Mouse (Mus musculus) urinary bladder, postnatal 10 days (tissue): ENCODE measurements around the gene Nfix.

Source experiments
- DNase-seq: peaks from one replicate; pipeline ENCODE4 v3.0.0; 2022; ENCODE audit warnings: low spot score

Nfix gene

GRCm38 (mm10) chr8:84797971-84798370 is 2.2 kb downstream of the Nfix start:
- DNase-seq: no peak

GRCm38 (mm10) chr8:84797256-84797797 is 2.8 kb downstream of the Nfix start:
- DNase-seq: no peak

GRCm38 (mm10) chr8:84794486-84794885 is 5.7 kb downstream of the Nfix start:
- no peak for DNase-seq

- DNase-seq: no peak
Measured at GRCm38 (mm10) chr8:84793791-84794485, 6.2 kb downstream of the Nfix start.

GRCm38 (mm10) chr8:84793134-84793533 is 7.0 kb downstream of the Nfix start:
- no peak for DNase-seq

GRCm38 (mm10) chr8:84792429-84792947 is 7.7 kb downstream of the Nfix start:
- no peak for DNase-seq

- no peak for DNase-seq
Measured at GRCm38 (mm10) chr8:84790537-84790936, 9.6 kb downstream of the Nfix start.

- DNase-seq: no peak
Measured at GRCm38 (mm10) chr8:84789855-84790486, 10.2 kb downstream of the Nfix start.

- DNase-seq: no peak
Measured at GRCm38 (mm10) chr8:84789345-84789744, 10.8 kb downstream of the Nfix start.

- DNase-seq: peak; percentile 55
Measured at GRCm38 (mm10) chr8:84788896-84789295, 11.2 kb downstream of the Nfix start.

GRCm38 (mm10) chr8:84787523-84788302 is 12.4 kb downstream of the Nfix start:
- DNase-seq: no peak

- DNase-seq: no peak
Measured at GRCm38 (mm10) chr8:84786801-84787467, 13.2 kb downstream of the Nfix start.

- no peak for DNase-seq
Measured at GRCm38 (mm10) chr8:84785756-84786677, 14.1 kb downstream of the Nfix start.

GRCm38 (mm10) chr8:84785506-84785755 is 14.7 kb downstream of the Nfix start:
- DNase-seq: no peak

GRCm38 (mm10) chr8:84784681-84785505 is 15.3 kb downstream of the Nfix start:
- no peak for DNase-seq

GRCm38 (mm10) chr8:84783919-84784581 is 16.1 kb downstream of the Nfix start:
- DNase-seq: no peak

GRCm38 (mm10) chr8:84783198-84783918 is 16.8 kb downstream of the Nfix start:
- no peak for DNase-seq

- no peak for DNase-seq
Measured at GRCm38 (mm10) chr8:84782680-84783079, 17.5 kb downstream of the Nfix start.
